Mouse (Mus musculus) heart, embryonic 13.5 days (tissue): ENCODE results near the gene Rbm8a. TPM values are rescaled to one million over a fixed set of nuclear protein-coding genes. Genes with fewer than 3 reads are reported as not detected.
A peak's percentile ranks its signal among the peaks of the same experiment; 100 is the strongest.

Experiments
- ATAC-seq: fragments of 200-750 bp; cut with Nextera tagmentation; 2 replicates; pipeline ENCODE4 v1.8.0; 2017; ENCODE audit warnings: moderate TSS enrichment; ENCODE audit not compliant: insufficient number of reproducible peaks, low FRiP score, low TSS enrichment; ENCODE audit errors: extremely low read depth
- H3K27ac ChIP-seq: fragments of 300-500 bp; sonication (generic); replicated peaks from 2 replicates; pipeline ENCODE4 v1.5.1; 2015; ENCODE audit warnings: moderate library complexity, mild to moderate bottlenecking, inconsistent platforms
- H3K27me3 ChIP-seq: fragments of 300-500 bp; sonication (generic); replicated peaks from 2 replicates; pipeline ENCODE4 v1.6.1; 2015; ENCODE audit warnings: mild to moderate bottlenecking, inconsistent platforms
- H3K36me3 ChIP-seq: fragments of 300-500 bp; sonication (generic); 2 replicates; pipeline ENCODE4 v1.6.1; 2015; ENCODE audit warnings: mild to moderate bottlenecking, inconsistent platforms
- H3K4me1 ChIP-seq: fragments of 300-500 bp; sonication (generic); 2 replicates; pipeline ENCODE4 v1.6.1; 2015; ENCODE audit warnings: inconsistent platforms
- H3K4me2 ChIP-seq: fragments of 300-500 bp; sonication (generic); 2 replicates; pipeline ENCODE4 v1.6.1; 2015; ENCODE audit warnings: inconsistent platforms, mild to moderate bottlenecking, moderate library complexity
- H3K4me3 ChIP-seq: fragments of 300-500 bp; sonication (generic); 2 replicates; pipeline ENCODE4 v1.5.1; 2015; ENCODE audit warnings: moderate library complexity, mild to moderate bottlenecking, inconsistent platforms
- H3K9ac ChIP-seq: fragments of 300-500 bp; sonication (generic); 2 replicates; pipeline ENCODE4 v1.6.1; 2015; ENCODE audit warnings: inconsistent platforms, mild to moderate bottlenecking, moderate library complexity
- H3K9me3 ChIP-seq: fragments of 300-500 bp; sonication (generic); 2 replicates; pipeline ENCODE4 v1.6.1; 2016; ENCODE audit warnings: inconsistent platforms
- WGBS: fragments of 180-500 bp; shearing (Covaris S2); methylation state at CpG from one replicate; pipeline ENCODE4 v1.1.7; 2015; ENCODE audit warnings: mixed read lengths; 5-methylcytosine and 5-hydroxymethylcytosine counted together
- polyA plus RNA-seq: library from polyadenylated mRNA; unstranded; fragments of >200 nt; fragmentation: Nextera tagmentation; extraction: Ambion mirVana; gene quantifications from 2 replicates; pipeline ENCODE4 v1.2.1, GENCODE M21; 2015

Gene Rbm8a
- polyA plus RNA-seq, 1 experiment from 2014 or later, result 80.7 TPM

GRCm38 (mm10) chr3:96596855-96597254, 32.9 kb upstream of the Rbm8a start:
- Histone ChIP-seq H3K4me1 (peaks cover 59% of the 10 kb centered on the region), H3K27me3 (no peaks in the 10 kb centered on the region), H3K4me3 (peak overlapping the region; percentile 63), H3K27ac (peak overlapping the region; percentile 74), H3K9me3 (no peaks in the 10 kb centered on the region), H3K4me2 (peak overlapping the region; percentile 77), H3K36me3 (no peaks in the 10 kb centered on the region), H3K9ac (peak overlapping the region; percentile 84)
- ATAC-seq, result no peak
- 0% methylated on average over 11 of the region's 12 CpGs for WGBS

GRCm38 (mm10) chr3:96597435-96597891, 32.3 kb upstream of the Rbm8a start:
- Histone ChIP-seq H3K9ac (peak overlapping the region; percentile 84), H3K36me3 (no peaks in the 10 kb centered on the region), H3K27me3 (no peaks in the 10 kb centered on the region), H3K4me1 (peaks cover 60% of the 10 kb centered on the region), H3K27ac (peak overlapping the region; percentile 74), H3K4me3 (peak overlapping the region; percentile 63), H3K9me3 (no peaks in the 10 kb centered on the region), H3K4me2 (peak overlapping the region; percentile 77)
- no peak for ATAC-seq
- WGBS, result under 1% methylated on average over 40 of the region's 40 CpGs

- 5% methylated on average over 54 of the region's 54 CpGs for WGBS
- peak overlapping the region; percentile 77 for H3K4me2 ChIP-seq
- peaks cover 7% of the 10 kb centered on the region for H3K36me3 ChIP-seq
- peak overlapping the region; percentile 63 for H3K4me3 ChIP-seq
- H3K9me3 ChIP-seq, result no peaks in the 10 kb centered on the region
- H3K27ac ChIP-seq, result peak overlapping the region; percentile 74
- H3K4me1 ChIP-seq, result peaks cover 60% of the 10 kb centered on the region
- ATAC-seq, result no peak
- no peaks in the 10 kb centered on the region for H3K27me3 ChIP-seq
- H3K9ac ChIP-seq, result peak overlapping the region; percentile 84
Observed at GRCm38 (mm10) chr3:96598156-96599068, 31.3 kb upstream of the Rbm8a start.

GRCm38 (mm10) chr3:96599069-96599393, 30.7 kb upstream of the Rbm8a start:
- Histone ChIP-seq H3K4me1 (peaks cover 66% of the 10 kb centered on the region), H3K9ac (no peak overlapping the region), H3K4me2 (peak overlapping the region; percentile 77), H3K4me3 (peak overlapping the region; percentile 63; the same call in 1 of the 2 replicates), H3K27ac (no peak overlapping the region), H3K36me3 (peaks cover 13% of the 10 kb centered on the region), H3K27me3 (no peaks in the 10 kb centered on the region), H3K9me3 (no peaks in the 10 kb centered on the region)
- WGBS, result 66% methylated on average over 8 of the region's 8 CpGs
- ATAC-seq, result no peak

- no peaks in the 10 kb centered on the region for H3K27me3 ChIP-seq
- peak overlapping the region; percentile 63; the same call in 1 of the 2 replicates for H3K4me3 ChIP-seq
- WGBS, result 82% methylated on average over 3 of the region's 3 CpGs
- H3K9ac ChIP-seq, result no peak overlapping the region
- peaks cover 17% of the 10 kb centered on the region for H3K36me3 ChIP-seq
- no peak for ATAC-seq
- H3K27ac ChIP-seq, result no peak overlapping the region
- H3K4me1 ChIP-seq, result peaks cover 70% of the 10 kb centered on the region
- no peaks in the 10 kb centered on the region for H3K9me3 ChIP-seq
- peak overlapping the region; percentile 77; the same call in 1 of the 2 replicates for H3K4me2 ChIP-seq
Observed at GRCm38 (mm10) chr3:96599411-96599810, 30.3 kb upstream of the Rbm8a start.

GRCm38 (mm10) chr3:96600639-96601250, 29.0 kb upstream of the Rbm8a start, which contains the start of gene Lix1l:
Gene Lix1l (plus strand): TSS chr3:96601149.
- no peaks in the 10 kb centered on the region for H3K9me3 ChIP-seq
- peak within 1 kb of the TSS; percentile 83 for H3K4me3 ChIP-seq
- H3K4me1 ChIP-seq, result peaks cover 74% of the 10 kb centered on the region
- H3K27me3 ChIP-seq, result no peaks in the 10 kb centered on the region
- H3K36me3 ChIP-seq, result peaks cover 18% of the 10 kb centered on the region
- H3K4me2 ChIP-seq, result peak within 1 kb of the TSS; percentile 72
- ATAC-seq, result peak; percentile 69
- peak within 1 kb of the TSS; percentile 99 for H3K27ac ChIP-seq
- WGBS, result under 1% methylated on average over 27 of the region's 27 CpGs
- H3K9ac ChIP-seq, result peak within 1 kb of the TSS; percentile 97

GRCm38 (mm10) chr3:96601251-96601787, 28.4 kb upstream of the Rbm8a start:
- Histone ChIP-seq H3K4me2 (peak overlapping the region; percentile 72), H3K9ac (peak overlapping the region; percentile 97), H3K4me1 (peaks cover 72% of the 10 kb centered on the region), H3K27ac (peak overlapping the region; percentile 99), H3K27me3 (no peaks in the 10 kb centered on the region), H3K36me3 (peaks cover 21% of the 10 kb centered on the region), H3K9me3 (no peaks in the 10 kb centered on the region), H3K4me3 (peak overlapping the region; percentile 83)
- under 1% methylated on average over 30 of the region's 40 CpGs for WGBS
- ATAC-seq, result peak; percentile 33

GRCm38 (mm10) chr3:96601941-96602703, 27.6 kb upstream of the Rbm8a start:
- H3K27ac ChIP-seq, result peak overlapping the region; percentile 99
- WGBS, result 26% methylated on average over 10 of the region's 10 CpGs
- peak overlapping the region; percentile 72 for H3K4me2 ChIP-seq
- H3K4me1 ChIP-seq, result peaks cover 65% of the 10 kb centered on the region
- no peak for ATAC-seq
- H3K9ac ChIP-seq, result peak overlapping the region; percentile 97
- peaks cover 26% of the 10 kb centered on the region for H3K36me3 ChIP-seq
- no peaks in the 10 kb centered on the region for H3K9me3 ChIP-seq
- H3K27me3 ChIP-seq, result no peaks in the 10 kb centered on the region
- peak overlapping the region; percentile 83 for H3K4me3 ChIP-seq

GRCm38 (mm10) chr3:96602704-96603084, 27.0 kb upstream of the Rbm8a start:
- Histone ChIP-seq H3K4me2 (peak overlapping the region; percentile 72), H3K9ac (peak overlapping the region; percentile 97), H3K9me3 (no peaks in the 10 kb centered on the region), H3K36me3 (peaks cover 30% of the 10 kb centered on the region), H3K27ac (peak overlapping the region; percentile 99), H3K4me3 (peak overlapping the region; percentile 83), H3K27me3 (no peaks in the 10 kb centered on the region), H3K4me1 (peaks cover 63% of the 10 kb centered on the region)
- no peak for ATAC-seq
- WGBS, result 50% methylated on average over 5 of the region's 5 CpGs

GRCm38 (mm10) chr3:96603311-96603710, 26.4 kb upstream of the Rbm8a start:
- peak overlapping the region; percentile 99 for H3K27ac ChIP-seq
- no peaks in the 10 kb centered on the region for H3K27me3 ChIP-seq
- peak overlapping the region; percentile 72 for H3K4me2 ChIP-seq
- no peaks in the 10 kb centered on the region for H3K9me3 ChIP-seq
- H3K4me1 ChIP-seq, result peaks cover 61% of the 10 kb centered on the region
- ATAC-seq, result no peak
- H3K4me3 ChIP-seq, result peak overlapping the region; percentile 83
- peak overlapping the region; percentile 97 for H3K9ac ChIP-seq
- peaks cover 37% of the 10 kb centered on the region for H3K36me3 ChIP-seq
- 68% methylated on average over 5 of the region's 5 CpGs for WGBS
